Mouse (Mus musculus) T-helper 2 cell (primary cell): ENCODE results near the gene Sh2d3c.

Experiments used
- in situ Hi-C: fragments of 300-600 bp; cut with MboI, MseI; formaldehyde crosslinking; loops from one replicate; pipeline ENCODE4 v1.15.1; 2025; ENCODE audit warnings: high pct_unique_total_duplicates

Sh2d3c gene

DNA sequence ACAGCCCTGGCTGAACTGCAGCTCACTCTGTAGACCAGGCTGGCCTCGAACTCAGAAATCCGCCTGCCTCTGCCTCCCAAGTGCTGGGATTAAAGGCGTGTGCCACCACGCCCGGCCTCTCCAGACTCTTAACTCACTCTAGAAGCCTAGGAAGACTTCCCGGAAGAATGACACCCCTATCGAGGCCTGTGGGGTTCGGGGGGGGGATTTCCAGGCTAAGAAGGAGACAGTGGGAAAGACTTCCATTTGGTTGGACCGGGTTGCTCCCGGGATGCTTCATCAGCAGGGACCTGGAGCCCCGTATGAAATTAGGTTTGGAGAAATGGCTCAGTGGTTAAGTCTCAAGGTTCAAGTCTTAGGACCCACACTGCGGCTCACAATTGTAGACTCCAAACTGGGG, 26.2 kb upstream of the Sh2d3c start:
- in situ Hi-C loops: loop anchor here (10.0 kb wide), 1 partner anchor 90 kb away; no protein-coding TSS in a partner anchor

DNA sequence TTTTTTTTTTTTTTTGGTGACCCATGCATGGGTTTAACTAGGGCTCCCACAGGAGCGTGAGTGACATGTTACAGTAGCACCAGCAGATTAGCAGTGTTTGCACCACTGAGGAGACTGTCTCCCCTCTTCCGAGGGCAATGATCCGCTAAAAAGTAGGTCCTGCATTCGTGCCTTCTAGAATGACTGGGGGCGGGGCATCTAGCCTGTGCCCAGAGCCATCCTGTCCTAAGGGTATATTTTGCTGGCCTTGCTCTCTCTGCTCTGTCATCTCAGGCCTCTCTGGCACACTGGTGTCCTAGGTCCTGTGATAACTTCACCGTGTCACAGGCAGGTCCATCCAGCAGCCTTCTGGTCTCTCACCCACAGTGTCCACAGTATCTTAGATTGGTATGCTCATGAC, 21.2 kb upstream of the Sh2d3c start:
- in situ Hi-C loops: loop anchor here (10.0 kb wide), 2 partner anchors 95 to 1925 kb away; no protein-coding TSS in a partner anchor

DNA sequence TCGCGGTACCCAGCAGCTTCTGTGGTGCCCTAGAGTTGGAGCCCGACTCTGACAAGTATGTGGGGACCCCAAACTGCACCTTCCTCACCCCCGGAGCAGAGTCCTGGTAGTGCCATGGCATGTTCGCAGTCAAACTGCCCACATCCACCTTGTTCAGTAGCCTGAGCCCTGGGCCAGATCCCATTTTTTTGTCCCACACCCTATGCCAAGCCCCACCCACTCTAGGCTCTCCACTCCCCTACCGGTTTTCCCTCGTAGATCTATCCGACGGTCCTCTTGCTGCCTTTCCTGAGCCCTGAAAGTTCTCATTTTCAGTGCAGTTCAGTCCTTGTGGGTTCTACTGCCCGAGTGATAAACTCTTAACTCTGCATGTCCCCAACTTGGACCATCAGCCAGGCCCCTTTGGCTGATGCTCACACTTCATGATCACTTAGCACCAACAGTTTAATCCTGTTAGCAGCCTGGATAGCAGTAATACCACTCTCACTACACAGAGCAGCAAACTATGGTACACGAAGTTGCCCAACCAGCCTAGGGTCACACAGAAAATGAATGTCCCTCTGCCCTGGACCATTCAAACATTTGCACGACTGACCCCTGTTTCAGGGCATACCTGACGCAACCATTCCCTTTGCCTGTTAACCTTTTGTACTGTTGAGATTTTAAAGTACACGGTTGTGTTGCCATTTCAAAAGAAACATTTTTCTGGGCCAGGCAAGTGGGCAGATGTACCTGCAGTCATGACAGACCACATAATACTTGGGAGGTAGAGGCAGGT, 19.7 kb upstream of the Sh2d3c start:
- in situ Hi-C loops: loop anchor here (10.0 kb wide), 1 partner anchor 1924 kb away; no protein-coding TSS in a partner anchor

DNA sequence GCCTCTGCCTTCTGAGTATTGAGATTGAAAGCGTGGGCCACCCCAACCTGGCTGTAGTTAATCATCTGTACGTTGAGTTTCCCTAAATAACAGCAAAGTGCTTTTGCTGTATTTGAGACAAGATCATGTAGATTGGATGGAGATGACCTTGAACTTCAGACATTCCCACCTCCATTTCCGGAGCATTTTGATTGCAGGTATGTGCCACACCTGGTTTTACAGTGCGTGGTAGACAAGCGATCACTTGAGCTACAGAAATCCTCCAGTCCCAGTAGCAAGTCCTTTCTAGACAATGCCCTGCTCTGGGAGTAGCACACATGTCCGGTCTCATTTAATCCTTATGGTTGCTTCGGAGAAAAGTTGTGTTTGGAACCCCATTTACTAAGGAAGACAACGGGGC, 17.8 kb upstream of the Sh2d3c start:
- in situ Hi-C loops: loop anchor here (10.0 kb wide), 1 partner anchor 1922 kb away; no protein-coding TSS in a partner anchor

DNA sequence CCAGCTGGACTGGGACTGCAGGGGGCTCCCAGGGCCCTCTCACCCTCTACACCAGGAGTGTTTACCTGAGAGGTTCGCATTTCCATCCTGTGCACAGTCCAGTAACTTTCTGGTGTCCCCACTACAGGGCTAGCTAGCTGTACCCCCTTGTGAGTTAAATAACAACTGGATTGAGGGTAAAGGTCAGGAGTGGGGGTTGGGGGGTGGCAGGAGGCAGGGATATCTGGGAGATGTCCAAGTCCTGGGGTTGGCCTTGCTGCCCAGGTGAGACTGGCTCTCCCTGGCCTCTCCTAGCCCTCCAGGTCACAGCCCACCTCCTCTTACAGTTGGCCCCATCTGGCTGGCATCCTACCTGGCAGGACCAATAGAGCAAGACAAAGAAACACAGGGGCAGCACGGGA, 16.8 kb upstream of the Sh2d3c start, which contains the start of gene Fpgs:
Fpgs (minus strand) TSS at position 125 of the 401 bp plus-strand sequence.
- in situ Hi-C loops: loop anchor here (10.0 kb wide), 1 partner anchor 1921 kb away; no protein-coding TSS in a partner anchor

DNA sequence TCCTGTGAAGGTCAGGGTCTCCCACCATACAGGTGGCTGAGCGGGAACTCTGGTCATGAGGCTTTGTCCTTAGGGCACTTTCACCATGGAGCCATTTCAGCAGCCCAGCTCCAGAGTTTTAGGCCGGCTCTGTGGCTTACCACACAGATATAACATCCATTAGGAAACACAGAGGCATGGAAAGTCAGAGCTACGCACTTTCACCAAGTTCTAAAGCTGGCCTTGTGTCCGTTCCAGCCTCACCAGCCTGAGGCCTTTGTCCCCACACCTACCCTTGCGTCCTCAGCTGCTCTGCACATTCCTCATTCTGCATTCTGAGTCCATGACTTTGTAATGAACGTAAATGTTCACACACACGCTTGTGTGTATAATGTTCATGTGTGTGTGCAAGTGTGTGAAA, 15.8 kb upstream of the Sh2d3c start:
- in situ Hi-C loops: loop anchor here (10.0 kb wide), 1 partner anchor 1920 kb away; no protein-coding TSS in a partner anchor

DNA sequence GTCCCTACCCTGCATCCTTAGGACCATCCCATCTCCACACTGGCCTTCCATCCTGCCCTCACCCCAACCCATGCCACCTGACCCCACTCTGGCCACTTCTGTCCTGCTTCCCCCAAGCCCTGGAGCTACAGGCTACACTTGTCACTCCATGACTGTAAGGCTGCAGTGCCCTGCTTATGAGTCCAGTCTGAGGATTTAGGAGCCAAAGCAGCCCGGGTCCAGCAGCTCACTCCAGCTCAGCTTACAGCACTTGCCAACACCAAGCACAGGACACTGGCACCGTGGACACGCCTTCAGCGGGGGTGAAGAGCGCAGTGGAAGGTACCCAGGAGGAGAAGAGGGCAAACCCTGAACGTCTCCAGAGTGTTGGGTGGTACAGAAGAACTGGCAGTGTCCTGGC, 13.9 kb upstream of the Sh2d3c start:
- in situ Hi-C loops: loop anchor here (10.0 kb wide), 1 partner anchor 1918 kb away; no protein-coding TSS in a partner anchor

DNA sequence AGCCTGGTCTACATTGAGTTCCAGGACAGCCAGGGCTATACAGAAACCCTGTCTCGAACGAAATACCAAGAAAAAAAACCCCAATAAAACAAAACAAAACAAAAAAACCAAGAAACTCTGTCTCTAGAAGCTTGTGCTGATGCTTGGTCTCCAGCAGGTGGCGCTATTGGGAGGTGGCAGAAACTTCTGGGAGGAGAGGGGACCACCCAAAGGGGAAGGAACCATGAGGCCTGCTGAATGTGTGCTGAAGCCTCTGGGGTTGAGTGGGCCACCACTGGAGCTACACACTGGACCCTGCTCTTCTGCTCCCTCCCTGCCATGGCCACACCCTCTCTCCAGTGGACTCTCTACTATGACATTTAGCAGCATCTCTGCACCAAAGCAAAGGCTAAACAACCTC, 12.2 kb upstream of the Sh2d3c start:
- in situ Hi-C loops: loop anchor here (10.0 kb wide), 1 partner anchor 1916 kb away; no protein-coding TSS in a partner anchor

DNA sequence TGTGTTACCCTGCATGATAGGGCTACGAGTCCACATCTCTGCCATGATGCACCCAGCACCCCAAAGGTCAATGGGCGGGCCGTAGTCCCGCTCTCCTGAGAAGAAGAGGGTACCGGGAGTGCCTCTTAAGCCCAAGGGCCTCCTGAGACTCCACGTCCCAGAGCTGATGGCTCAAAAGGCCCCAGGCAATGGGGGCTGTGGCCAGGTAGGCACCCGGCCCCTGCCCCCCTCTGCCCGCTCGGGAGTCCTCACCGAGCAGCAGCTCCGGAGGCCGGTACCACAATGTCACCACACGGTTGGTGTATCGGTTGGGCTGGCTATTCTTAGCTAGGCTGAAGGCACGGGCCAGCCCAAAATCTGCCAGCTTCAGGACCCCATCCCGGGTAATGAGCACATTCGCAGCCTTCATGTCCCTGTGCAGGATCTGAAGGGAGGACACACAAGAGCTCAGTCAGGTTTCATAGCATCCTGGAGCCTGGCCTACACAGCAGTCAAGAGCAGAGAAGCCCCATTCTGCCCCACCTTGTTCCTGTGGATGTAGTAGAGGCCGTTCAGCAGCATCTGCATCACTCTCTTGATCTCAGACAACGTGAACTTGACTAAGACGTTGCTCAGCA, 11.2 kb upstream of the Sh2d3c start:
- in situ Hi-C loops: loop anchor here (10.0 kb wide), 1 partner anchor 1915 kb away; no protein-coding TSS in a partner anchor

DNA sequence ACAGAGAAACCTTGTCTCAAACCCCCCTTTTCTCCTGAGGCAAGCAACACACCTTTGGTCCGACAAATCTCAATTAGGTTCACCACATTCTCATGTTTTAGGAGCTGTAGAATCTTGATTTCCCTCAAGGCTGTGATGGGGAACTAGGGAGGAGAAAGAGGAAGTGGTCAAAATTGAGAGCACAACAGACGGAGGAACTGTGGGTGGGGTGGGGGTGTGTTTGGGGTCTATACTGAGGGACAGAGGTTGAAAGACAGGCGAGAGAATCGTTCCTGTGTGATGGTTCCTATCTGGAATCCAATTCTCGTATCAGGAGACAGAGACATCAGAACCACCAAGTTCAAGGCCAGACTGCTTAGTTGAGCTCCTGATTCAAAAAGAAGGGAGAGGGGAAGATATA, 10.4 kb upstream of the Sh2d3c start:
- in situ Hi-C loops: no loop called here

DNA sequence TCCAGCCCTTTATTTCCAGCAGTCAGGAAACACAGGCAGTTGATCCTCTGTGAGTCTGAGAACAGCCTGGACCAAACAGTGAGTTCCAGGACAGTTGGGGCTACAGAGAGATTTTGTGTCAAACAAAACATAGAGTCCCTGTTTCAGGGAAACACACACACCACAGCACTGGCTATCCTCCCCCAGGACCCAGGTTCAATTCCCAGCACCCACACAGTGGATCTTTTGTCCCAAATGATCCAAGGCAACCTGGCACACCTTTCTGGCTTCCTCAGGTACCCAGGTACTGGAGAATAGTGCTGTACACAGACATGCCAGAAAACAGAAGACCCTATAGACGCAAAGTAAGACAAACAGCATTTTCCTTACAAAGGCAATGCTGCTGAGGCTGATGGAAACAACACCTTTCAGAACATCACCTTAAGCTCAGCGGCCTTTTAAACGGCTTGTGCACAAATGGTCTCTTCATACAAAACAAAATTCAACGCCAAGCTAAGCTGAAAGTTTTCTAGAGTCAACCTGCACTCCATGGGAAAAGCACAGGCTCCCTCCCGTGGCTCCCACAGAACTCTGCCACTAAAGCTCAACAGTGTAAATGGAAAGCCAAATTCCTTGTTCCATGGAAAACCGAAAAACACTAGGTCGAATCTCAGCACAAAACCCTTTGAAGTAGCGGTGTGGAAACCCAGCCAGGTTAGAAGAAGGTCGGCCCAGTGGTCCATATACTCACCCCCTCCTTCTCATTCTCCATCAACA, 9.4 kb upstream of the Sh2d3c start:
- in situ Hi-C loops: no loop called here

DNA sequence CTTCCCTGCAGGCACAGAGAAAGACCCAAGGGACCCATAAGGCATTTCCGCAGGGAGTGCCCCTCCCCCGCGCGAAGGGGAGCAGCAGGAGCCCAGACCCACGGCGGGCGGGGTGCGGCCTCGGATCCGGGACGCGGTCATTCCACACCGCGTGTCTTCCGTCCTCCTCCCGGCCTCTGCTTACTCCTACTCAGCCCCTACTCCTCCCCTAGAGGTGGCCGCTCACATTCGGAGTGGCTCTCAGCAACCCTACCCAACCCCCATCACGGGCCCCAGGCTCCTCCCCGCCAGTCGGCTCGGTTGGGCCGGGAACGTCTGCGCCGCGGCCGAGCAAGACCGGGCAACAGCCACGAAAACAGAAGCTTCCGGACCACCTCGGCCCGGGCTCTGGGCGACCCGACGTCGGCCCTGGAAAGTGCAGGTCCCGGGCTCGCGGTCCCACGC, 8.7 kb upstream of the Sh2d3c start:
- in situ Hi-C loops: no loop called here

DNA sequence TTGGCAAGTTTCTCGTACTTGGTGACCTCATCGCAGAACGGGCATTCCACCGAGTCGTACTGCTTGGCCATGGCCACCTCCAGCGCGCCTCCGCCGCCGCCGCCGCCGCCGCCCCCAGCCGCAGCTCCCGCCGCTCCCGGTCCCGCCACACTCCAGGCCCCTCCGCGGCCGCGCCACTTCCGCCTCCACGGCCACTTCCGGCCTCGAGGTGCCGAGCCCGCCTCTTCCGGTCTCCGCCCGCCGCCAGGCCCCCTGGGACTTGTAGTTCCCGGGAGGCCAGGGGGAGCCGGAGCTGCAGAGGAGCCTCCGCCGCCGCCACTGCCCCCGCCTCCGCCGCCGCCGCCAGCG, 8.3 kb upstream of the Sh2d3c start:
- in situ Hi-C loops: no loop called here

DNA sequence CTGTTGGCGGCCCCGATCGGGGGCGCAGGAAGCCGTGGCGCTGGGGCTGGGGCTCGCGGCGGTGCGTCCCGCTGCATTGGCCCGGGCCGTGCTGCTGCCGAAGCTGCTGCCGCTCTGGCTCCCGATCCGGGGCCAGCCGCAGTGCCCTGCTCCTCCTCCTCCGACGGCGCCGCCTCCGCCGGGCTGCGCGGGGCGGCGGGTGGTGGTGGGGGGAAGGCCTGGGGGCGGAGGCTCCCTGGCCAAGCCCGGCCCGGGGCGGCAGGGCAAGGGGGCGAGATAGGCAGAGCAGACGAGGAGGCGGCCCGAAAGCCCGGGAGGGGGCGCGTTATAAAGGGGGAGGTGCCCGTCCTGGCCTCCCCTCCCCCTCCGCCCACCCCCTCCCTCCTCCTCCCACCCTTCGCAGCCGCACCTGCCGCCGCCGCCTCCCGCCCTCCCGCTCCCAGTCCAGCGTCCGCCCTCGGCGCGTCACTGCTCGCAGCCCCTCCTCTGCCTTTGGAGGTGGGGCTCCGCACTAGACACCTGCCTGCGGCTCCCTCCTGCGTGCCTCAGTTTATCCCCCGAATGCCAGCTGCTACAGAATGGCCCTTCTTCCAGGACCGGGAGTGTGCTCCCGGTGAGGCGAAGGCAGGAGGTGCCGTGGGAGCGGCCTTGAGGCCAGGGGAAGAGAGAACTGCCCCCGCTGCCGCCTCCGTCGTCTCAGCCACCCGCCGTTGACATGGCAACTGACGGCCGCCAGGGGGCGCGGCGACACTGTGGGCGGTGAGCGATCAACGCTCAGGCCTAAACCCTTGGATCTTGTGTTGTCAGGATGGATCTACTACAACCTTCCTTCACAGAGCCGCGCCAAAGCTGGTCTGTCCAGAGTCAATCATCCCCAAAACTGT, 7.7 kb upstream of the Sh2d3c start, which contains the start of gene Cdk9:
Cdk9 (minus strand) TSS at position 143 of the 884 bp plus-strand sequence.
- in situ Hi-C loops: no loop called here

DNA sequence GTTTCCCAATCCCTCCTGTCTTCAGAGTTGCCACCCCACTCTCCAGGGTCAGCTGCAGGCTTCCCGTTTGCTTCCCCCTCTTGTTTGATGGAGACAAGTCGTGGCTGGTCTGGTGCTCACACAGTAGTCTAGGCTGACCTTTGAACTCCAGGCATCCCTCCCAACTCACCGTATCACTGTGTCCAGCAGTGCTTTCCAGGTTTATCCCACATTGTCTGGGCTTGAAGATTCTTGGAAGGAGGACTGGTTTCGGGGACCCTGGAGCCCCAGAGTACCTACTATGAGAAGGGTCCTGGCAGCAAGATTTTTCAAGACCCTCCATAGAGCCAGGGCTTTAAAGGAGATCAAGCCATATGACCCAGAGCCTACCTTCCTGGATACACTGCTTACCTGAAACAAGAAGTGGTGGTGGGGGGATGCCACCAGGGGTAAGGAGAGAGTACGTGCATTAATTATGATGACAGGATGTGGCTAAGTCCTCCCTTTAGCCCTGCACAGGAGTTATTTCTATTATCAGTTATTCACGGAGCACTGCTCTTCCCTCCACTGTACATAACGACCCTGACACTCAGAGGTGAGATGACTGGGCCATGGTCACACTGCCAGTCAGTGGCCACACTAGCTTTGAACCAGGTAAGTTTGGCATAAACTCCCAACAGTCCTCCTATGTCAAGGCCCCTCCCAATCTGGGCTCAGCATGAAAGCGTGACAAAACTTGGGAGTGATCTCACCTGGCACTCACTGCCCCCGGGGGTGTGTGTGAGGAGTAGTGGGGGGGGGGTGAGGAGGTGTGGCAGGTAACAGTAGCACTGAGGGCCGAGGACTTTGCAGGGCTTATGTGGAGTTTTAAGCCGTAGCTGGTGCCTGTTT, 6.5 kb upstream of the Sh2d3c start:
- in situ Hi-C loops: no loop called here

DNA sequence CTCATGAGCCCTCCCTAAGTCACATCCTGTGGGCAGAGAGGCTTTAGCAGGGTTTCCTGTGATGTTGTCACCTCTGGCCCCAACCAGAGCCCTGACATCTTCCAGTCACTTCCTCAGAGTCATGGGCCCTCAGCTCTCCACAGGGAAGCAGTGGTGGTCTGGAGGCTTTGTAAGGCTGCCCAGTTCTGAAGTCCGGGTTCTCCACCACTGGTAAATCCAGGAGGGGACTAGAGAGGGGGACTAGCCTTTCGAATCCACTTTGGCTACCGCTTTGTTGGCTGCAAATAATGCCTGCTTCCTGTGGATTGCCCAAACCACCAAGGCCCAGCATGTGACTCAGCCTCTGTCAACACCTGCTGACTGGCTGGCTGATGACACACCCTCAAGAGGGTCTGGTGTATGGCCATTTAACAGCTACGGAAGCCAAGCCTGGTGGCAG, 5.8 kb upstream of the Sh2d3c start:
- in situ Hi-C loops: no loop called here

DNA sequence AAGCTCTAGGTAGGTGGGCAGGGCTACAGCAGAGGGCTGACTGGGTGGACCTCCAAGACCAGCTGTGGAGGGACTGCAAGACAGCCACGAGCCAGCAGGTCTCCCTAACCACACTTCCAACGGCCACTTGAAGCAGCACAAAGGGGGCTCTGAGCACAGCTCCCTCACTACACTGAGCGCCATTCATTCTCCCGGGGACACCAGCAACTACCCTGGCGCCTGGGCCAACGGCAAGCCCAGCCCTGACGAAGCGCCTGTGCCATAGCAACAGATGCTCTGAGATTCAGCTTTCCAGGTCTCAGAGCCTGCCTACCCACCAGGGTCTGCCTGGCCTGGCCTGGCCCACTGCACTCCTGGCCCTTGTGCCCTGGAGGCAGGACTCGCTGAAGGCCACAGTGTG, 2.1 kb upstream of the Sh2d3c start:
- in situ Hi-C loops: no loop called here

DNA sequence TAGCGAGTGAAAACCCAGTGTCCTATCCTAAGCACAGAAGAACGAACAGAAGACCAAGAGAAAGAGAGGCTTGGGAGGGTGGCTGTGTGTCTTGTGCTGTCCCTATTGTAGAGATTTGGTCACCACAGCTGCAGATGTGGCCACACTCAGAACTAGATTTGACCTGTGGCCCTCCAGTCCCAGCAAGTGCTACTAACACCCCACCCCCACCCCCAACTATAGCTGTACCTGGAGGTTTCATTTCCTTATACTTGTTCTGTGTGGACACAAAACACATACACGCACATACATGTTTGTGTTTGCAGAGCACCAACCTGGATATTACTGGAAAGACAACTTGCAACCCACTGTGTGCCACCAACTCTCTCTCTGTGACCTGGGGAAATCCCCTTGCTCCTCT, 802 bp upstream of the Sh2d3c start:
- in situ Hi-C loops: no loop called here

DNA sequence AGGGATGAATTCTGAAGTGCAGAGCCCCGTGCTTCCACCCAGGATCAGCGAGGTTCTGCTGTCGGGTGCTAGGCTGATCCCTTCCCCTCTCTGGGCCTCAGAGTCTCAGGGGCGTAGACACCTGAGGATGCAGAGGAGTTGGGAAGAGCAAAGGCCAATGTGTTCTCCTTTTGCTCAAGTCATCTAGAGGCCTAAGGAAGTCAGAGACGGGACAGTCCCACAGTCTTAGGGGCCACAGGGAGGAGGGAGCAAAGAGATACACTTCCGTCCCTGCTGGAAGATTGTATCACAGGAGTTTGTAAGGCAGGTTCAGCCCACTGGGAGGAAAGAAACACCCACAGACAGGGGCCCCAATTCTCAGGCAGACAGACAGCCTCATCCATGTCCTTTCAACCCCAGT, 1.2 kb downstream of the Sh2d3c start:
- in situ Hi-C loops: no loop called here

DNA sequence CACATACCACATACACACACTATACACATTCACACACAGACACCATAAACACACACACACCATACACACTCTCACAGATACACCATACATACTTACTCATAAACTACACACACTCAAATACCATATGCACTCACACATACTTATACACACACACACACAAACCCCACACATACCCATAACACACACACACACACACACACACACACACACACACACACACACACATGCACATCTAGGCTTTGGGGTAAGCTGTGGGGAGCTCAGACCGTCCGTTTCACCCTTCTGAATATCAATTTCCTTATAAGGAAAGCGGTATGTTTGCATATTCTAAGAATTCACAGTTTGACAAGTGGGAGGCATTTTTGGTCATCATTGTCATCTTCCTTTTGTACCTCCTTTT, 1.7 kb downstream of the Sh2d3c start:
- in situ Hi-C loops: no loop called here
